Mouse (Mus musculus) gonadal fat pad, adult 2 months (tissue): ENCODE data around the gene Ccr5. TPM values are rescaled to one million over a fixed set of nuclear protein-coding genes. Genes with fewer than 3 reads are reported as not detected.
"Not testable (repeated sequence)": the region's sequence is repeated elsewhere in the genome, so short reads cannot be mapped to it uniquely, and the experiment has no call there.

Experiments used
- DNase-seq: peaks from one replicate; pipeline ENCODE4 v3.0.0-alpha.2; 2012; ENCODE audit warnings: low read depth
- polyA plus RNA-seq: library from polyadenylated mRNA; depleted of rRNA; stranded (reverse); fragments of >200 nt; gene quantifications from 2 replicates; pipeline ENCODE4 v1.2.3, GENCODE M21; 2012; rRNA removed

The Ccr5 gene
- polyA plus RNA-seq: 2.9 and 3.1 TPM in 2 replicates

GRCm38 (mm10) chr9:124121387-124122184, at the start of gene Ccr5:
Ccr5 (plus strand) TSS chr9:124121543.
- no peak for DNase-seq

GRCm38 (mm10) chr9:124079803-124080202, 41.5 kb upstream of the Ccr5 start:
- no peak for DNase-seq

DNA sequence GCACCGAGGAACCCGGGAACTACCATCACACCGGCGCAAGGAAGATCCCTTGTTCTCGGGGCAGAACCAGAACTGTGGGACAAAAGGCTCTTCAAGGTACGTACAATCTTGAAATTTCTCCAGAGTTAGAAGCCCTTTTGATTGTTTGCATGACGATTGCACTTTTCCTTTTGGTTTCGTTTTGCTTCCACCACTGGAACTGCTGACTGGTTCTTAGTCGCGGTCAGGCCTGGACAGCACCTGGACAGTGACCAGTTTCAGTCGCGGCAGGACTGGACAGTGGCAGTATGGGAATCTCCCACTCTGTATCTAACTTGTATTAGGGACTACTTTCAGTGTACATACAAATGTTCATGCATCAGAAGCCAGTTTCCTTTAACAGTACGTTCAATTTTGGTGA, 40.9 kb upstream of the Ccr5 start:
- not testable (repeated sequence) for DNase-seq

DNA sequence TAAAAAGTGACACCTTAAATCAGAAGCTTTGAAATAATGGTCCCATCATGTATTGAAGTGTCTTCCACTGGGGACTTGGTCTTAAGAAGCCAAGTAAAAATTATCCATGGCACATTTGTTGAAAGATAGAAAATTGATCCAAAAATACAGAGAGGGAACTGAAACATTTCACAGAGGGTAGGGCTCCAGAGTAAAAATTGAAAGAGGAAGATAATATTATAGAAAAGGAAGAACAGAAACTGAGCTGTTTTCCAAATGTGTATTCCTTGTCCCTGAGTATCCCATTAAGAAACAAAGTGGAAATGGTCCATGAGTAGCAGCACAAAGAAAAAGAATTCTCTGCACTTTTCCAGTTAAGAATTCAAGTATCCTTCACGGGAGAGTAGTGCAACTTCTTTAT, 30.9 kb upstream of the Ccr5 start:
- no peak for DNase-seq

- no peak for DNase-seq
Measured at GRCm38 (mm10) chr9:124099127-124099526, 22.2 kb upstream of the Ccr5 start.

GRCm38 (mm10) chr9:124100357-124100756, 21.0 kb upstream of the Ccr5 start:
- DNase-seq: no peak

DNA sequence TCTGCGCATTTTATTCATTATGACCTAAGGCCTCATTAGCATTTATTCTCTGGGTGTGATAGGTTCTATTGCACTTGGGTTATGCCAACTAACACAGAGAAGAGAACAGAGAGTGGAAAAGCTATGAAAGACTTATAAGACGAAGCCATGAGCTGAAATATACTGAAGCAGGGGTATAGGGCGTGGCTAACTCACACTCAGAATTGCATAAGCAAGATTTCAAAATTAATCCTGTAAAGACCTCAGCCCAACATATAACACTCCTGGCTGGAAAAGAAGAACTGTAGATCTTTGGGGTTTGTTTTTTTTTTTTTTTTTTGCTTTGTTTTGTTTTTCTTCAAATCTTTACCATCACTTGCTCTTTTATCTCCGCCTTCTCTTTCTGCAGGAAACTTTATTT, 19.6 kb upstream of the Ccr5 start, which contains the start of gene Ccr2:
Ccr2 (plus strand) TSS at position 228 of the 400 bp plus-strand sequence.
- DNase-seq: no peak

DNA sequence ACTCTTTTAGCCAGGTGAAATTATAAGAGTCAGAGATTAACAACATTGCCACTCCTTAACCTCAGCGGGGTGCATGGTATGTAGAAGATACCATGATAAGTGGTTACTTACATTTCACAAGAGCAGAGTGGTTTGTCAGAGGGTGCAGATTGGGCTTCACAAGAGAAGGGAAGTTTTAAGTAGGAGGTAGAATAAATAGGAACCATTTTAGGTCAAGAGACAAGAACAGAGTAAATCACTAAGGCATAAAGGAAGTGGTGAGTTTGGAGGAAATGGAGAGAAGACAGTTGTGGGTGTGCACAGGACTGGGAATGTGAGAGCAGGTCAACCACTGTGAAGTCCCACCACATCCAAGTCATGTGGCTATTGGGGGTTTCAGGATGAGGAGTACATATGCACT, 18.1 kb upstream of the Ccr5 start:
- no peak for DNase-seq

- DNase-seq: no peak
Measured at GRCm38 (mm10) chr9:124105196-124105595, 16.1 kb upstream of the Ccr5 start.

DNA sequence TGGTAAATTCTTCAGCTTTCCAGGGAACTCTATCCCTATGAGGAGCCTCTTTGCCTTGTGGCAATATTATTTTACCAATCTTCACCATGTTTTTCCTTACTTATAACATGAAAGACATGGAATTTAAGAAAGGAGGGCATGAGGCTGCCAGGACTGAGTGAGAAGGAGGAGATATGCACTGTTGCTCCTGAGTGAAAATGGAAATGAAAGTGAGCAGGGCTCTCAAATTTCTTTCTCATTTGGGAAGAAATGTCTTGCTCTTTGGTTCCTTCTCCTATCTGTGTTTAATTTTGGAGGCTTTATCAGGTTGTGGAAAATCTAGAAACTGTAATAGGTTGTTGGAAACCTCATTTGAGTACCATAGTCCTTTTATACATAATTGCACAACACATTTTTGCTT, 14.1 kb upstream of the Ccr5 start:
- DNase-seq: no peak

DNA sequence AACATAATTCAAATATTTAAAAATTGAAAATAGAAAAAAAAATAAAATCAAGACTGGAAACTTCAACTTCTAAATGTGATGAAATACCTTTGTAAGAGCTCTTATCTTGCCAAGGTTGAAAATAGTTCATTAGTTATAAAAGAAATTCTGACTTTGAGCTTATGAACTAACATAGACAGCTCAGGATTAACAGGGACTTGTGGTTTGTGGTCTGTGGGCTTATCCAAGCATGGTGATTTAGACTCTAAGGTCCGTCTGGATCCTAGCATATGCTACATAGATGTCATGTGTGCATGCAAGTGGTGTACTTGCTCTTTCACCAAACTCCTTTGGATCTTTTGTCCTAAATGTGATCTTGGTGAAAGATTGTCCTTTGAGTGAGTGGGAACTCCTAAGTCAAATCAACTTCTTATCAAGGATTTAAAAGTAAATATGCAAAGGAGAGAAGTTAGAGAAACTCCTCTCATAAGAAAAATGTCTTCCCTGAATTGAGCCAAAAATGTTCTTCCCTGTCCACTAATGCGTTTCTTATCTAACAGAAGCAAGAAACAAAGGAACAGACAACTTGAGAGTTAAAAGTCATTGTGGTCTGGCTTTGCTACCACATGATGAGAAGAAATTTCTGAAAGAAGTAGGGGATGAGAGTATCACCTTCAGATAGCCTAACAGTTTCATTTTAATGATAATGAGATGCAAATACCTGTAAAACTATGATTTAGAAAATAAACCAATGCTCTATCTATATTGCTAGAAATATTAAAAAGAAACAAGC, 12.8 kb upstream of the Ccr5 start:
- DNase-seq: no peak

DNA sequence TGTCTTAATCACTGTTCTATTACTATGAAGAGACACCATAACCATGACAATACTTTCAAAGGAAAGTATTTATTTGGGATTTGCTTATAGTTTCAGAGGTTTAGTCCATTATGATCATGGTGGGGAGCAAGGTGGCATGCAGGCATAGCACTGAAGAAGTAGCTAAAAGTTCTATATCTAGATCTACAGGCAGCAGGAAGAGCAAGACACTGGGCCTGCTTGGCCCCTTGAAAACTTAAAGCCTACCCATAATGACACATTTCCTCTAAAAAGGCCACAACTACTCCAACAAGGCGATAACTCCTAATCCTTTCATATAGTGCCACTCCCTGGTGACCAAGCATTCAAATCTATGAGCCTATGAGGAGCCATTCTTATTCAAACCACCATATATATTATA, 9.3 kb upstream of the Ccr5 start:
- no peak for DNase-seq

GRCm38 (mm10) chr9:124112591-124113239, 8.6 kb upstream of the Ccr5 start:
- DNase-seq: no peak

GRCm38 (mm10) chr9:124113777-124114176, 7.6 kb upstream of the Ccr5 start:
- no peak for DNase-seq

DNA sequence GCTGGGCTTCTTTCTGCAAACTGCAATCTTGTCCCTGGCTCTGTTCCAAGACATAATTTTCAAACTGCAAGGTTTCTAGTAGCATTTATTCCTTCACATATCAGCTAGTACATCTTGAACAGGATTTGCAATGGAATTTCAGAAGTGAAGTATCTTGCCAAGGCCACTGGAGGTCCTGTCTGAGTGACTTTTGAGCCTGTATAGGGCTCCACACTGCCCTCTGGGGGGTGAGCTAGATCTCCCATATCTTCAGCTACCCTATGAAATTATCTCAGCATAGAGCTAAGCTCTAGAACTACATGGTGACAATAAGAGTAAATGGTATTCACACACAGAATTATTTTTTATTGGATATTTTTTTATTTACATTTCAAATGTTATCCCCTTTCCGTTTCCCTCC, 2.9 kb upstream of the Ccr5 start:
- no peak for DNase-seq

GRCm38 (mm10) chr9:124125576-124125975, 4.2 kb downstream of the Ccr5 start:
- DNase-seq: no peak

DNA sequence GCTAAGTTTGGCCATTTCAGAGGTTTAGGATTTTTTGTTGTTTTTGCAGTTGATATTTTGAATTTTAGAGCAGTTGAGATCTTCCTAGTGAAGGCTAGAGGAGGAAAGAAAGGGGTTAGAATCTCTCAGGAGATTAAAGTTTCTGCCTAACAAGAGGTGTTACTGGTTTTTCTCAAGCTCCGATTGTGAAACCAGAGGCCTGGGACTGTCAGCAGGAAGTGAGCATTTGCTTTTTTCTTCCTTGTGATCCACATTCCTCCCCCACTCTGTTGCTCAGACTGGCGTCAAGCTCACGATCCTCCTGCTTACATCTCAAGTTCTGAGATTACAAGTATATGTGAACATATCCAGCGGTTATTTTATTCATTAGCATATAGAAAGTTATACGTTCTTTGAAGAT, 5.0 kb downstream of the Ccr5 start:
- no peak for DNase-seq

- DNase-seq: no peak
Measured at GRCm38 (mm10) chr9:124127412-124127811, 6.1 kb downstream of the Ccr5 start.

GRCm38 (mm10) chr9:124128379-124128778, 7.0 kb downstream of the Ccr5 start:
- DNase-seq: no peak

GRCm38 (mm10) chr9:124132899-124133298, 11.6 kb downstream of the Ccr5 start:
- not testable (repeated sequence) for DNase-seq

DNA sequence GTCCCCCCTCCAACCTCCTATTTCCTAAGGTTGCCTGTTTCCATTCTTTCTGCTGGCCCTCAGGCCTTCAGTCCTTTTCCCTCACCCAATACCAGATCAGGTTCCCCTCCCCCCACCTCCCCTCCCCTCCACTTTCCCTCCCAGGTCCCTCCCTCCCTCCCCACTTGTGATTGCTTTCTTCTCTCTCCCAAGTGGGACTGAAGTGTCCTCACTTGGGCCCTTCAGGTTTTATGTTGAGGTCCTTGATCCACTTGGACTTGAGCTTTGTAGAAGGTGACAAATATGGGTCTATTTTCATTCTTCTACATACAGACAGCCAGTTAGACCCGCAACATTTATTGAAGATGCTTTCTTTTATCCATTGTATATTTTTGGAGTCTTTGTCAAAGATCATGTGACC, 13.6 kb downstream of the Ccr5 start:
- DNase-seq: not testable (repeated sequence)

- DNase-seq: no peak
Measured at GRCm38 (mm10) chr9:124137619-124138018, 16.3 kb downstream of the Ccr5 start.
